Mouse (Mus musculus): Measurements from ENCODE around the gene Ctso. TPM values are rescaled to one million over a fixed set of nuclear protein-coding genes. Genes with fewer than 3 reads are reported as not detected.

The Ctso gene
- polyA plus RNA-seq, 1 experiment = 7.0 TPM

DNA sequence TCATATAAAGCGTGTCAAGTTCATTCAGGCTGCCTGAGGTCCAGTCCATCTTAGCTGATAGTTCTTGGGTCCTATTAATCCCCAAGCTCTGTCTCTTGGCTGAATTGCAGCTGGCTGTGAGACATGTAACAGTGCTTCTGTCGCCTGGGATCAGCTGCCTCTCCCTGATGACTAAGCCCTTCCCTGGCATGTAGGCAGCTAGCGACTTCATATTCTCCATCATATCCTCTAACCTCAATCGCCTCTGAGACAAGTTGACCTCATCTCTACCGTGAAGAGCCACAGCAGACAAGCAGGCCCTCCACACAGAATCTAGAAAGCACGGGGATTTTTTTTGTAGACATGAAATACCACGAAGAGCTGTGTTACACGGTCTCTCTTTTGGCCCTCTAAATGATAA lies 14.2 kb upstream of the Ctso start:
- H3K27ac ChIP-seq (ENCODE audit: control insufficient read depth, insufficient read depth, low read depth, low read length, poor library complexity) = no peak overlapping the region
- no peaks in the 10 kb centered on the region; the same call in 1 of the 2 replicates for H3K4me1 ChIP-seq (ENCODE audit: control insufficient read depth, insufficient read depth, low read length)
- no peak overlapping the region for H3K4me3 ChIP-seq (replicated peaks; ENCODE audit: control insufficient read depth, low read depth, low read length)
- WGBS = 77% methylated on average over 8 of the region's 8 CpGs
- no peak for TF ChIP-seq CTCF (IDR thresholded peaks at IDR 0.05; ENCODE audit: control insufficient read depth, insufficient read depth, low read length)
- TF ChIP-seq POLR2A (IDR thresholded peaks at IDR 0.05; ENCODE audit: borderline replicate concordance, control insufficient read depth, low read depth, low read length) = no peak

GRCm38 (mm10) chr3:81919681-81920080 lies 12.7 kb upstream of the Ctso start:
- H3K4me3 ChIP-seq (replicated peaks; ENCODE audit: control insufficient read depth, low read depth, low read length) = no peak overlapping the region
- no peak overlapping the region for H3K27ac ChIP-seq (ENCODE audit: control insufficient read depth, insufficient read depth, low read depth, low read length, poor library complexity)
- WGBS = 82% methylated on average over 3 of the region's 3 CpGs
- H3K4me1 ChIP-seq (ENCODE audit: control insufficient read depth, insufficient read depth, low read length) = no peaks in the 10 kb centered on the region; the same call in 1 of the 2 replicates
- TF ChIP-seq POLR2A (IDR thresholded peaks at IDR 0.05; ENCODE audit: borderline replicate concordance, control insufficient read depth, low read depth, low read length) (no peak), CTCF (IDR thresholded peaks at IDR 0.05; ENCODE audit: control insufficient read depth, insufficient read depth, low read length) (no peak)

- no peak for TF ChIP-seq POLR2A (IDR thresholded peaks at IDR 0.05; ENCODE audit: borderline replicate concordance, control insufficient read depth, low read depth, low read length)
- no peak for TF ChIP-seq CTCF (IDR thresholded peaks at IDR 0.05; ENCODE audit: control insufficient read depth, insufficient read depth, low read length)
- no peak overlapping the region for H3K27ac ChIP-seq (ENCODE audit: control insufficient read depth, insufficient read depth, low read depth, low read length, poor library complexity)
- WGBS = 22% methylated on average over 4 of the region's 4 CpGs
- H3K4me1 ChIP-seq (ENCODE audit: control insufficient read depth, insufficient read depth, low read length) = no peaks in the 10 kb centered on the region
- H3K4me3 ChIP-seq (replicated peaks; ENCODE audit: control insufficient read depth, low read depth, low read length) = no peak overlapping the region
These were observed 9.5 kb upstream of the Ctso start for GRCm38 (mm10) chr3:81922910-81923309.

DNA sequence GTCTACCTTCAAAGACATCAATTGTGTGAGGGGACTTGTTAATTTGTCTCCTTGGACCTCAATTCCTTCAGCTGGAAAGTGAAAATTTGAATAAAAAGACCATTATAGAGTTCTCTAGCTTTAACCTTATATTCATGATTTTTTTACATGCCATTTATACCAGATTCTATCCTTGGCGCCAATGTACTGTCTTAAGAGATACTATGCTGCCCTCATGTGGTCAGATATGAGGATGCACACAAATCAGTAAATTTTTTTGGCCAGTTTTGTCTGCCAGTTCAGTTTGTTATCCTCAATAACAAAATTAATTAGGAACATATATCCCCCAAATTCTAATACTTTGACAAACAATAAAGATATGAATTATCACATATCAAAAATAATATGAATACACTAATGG lies 7.5 kb upstream of the Ctso start:
- H3K27ac ChIP-seq (ENCODE audit: control insufficient read depth, insufficient read depth, low read depth, low read length, poor library complexity) = no peak overlapping the region
- no peak for TF ChIP-seq CTCF (IDR thresholded peaks at IDR 0.05; ENCODE audit: control insufficient read depth, insufficient read depth, low read length)
- TF ChIP-seq POLR2A (IDR thresholded peaks at IDR 0.05; ENCODE audit: borderline replicate concordance, control insufficient read depth, low read depth, low read length) = no peak
- peaks cover 1% of the 10 kb centered on the region for H3K4me1 ChIP-seq (ENCODE audit: control insufficient read depth, insufficient read depth, low read length)
- 0% methylated on average over 1 of the region's 1 CpGs for WGBS
- H3K4me3 ChIP-seq (replicated peaks; ENCODE audit: control insufficient read depth, low read depth, low read length) = no peak overlapping the region

DNA sequence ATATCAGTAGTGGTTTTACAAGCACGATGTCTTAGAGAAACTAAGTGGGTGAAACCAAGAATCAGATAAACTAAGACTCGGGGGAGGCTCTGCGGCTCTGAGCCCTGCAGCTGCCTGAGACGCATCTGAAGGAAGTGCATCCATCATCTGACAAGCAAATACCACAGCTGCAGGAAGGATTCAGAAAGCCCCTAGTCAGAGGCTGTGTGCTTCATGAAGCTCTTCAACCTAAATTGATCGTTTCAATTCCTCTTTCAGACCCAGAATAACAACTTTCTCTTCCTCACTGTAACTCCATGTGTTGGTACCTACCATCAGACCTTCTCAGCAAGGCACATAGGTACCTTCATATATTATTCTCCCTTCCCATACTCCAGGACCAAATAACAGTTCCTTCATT lies 6.5 kb upstream of the Ctso start:
- no peak overlapping the region for H3K27ac ChIP-seq (ENCODE audit: control insufficient read depth, insufficient read depth, low read depth, low read length, poor library complexity)
- no peak overlapping the region for H3K4me3 ChIP-seq (replicated peaks; ENCODE audit: control insufficient read depth, low read depth, low read length)

GRCm38 (mm10) chr3:81926764-81927325 lies 5.6 kb upstream of the Ctso start:
- Histone ChIP-seq H3K4me1 (ENCODE audit: control insufficient read depth, insufficient read depth, low read length) (peaks cover 1% of the 10 kb centered on the region), H3K4me3 (replicated peaks; ENCODE audit: control insufficient read depth, low read depth, low read length) (no peak overlapping the region), H3K27ac (ENCODE audit: control insufficient read depth, insufficient read depth, low read depth, low read length, poor library complexity) (peak overlapping the region; percentile 36; the same call in 1 of the 2 replicates)
- WGBS = 69% methylated on average over 9 of the region's 9 CpGs
- TF ChIP-seq CTCF (IDR thresholded peaks at IDR 0.05; ENCODE audit: control insufficient read depth, insufficient read depth, low read length) = no peak
- no peak for TF ChIP-seq POLR2A (IDR thresholded peaks at IDR 0.05; ENCODE audit: borderline replicate concordance, control insufficient read depth, low read depth, low read length)

More for the DNA sequence above, 6.5 kb upstream of the Ctso start:
- no peak for TF ChIP-seq POLR2A (IDR thresholded peaks at IDR 0.05; ENCODE audit: borderline replicate concordance, control insufficient read depth, low read depth, low read length)
- TF ChIP-seq CTCF (IDR thresholded peaks at IDR 0.05; ENCODE audit: control insufficient read depth, insufficient read depth, low read length) = no peak
- peaks cover 1% of the 10 kb centered on the region for H3K4me1 ChIP-seq (ENCODE audit: control insufficient read depth, insufficient read depth, low read length)
- WGBS = 4% methylated on average over 5 of the region's 5 CpGs

DNA sequence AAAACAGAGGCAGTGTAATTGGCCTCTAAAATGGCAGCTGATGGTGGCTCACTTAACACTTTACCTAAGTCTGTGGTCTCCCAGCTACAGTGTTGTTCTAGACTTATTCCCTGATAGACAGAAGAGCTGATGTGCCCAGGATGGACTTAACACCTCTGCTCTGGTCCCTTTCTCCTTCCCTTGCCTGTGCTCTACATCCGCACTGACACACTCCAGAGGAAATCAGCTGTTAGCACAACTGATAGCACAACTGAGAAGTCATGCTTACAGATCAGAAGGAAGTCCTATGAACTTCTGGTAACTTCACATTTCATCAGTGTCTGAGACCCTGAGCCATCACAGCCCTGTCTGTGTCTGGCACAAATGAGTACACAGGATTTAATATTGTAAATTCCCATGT lies 3.3 kb upstream of the Ctso start:
- no peak for TF ChIP-seq CTCF (IDR thresholded peaks at IDR 0.05; ENCODE audit: control insufficient read depth, insufficient read depth, low read length)
- TF ChIP-seq POLR2A (IDR thresholded peaks at IDR 0.05; ENCODE audit: borderline replicate concordance, control insufficient read depth, low read depth, low read length) = no peak
- Histone ChIP-seq H3K4me3 (replicated peaks; ENCODE audit: control insufficient read depth, low read depth, low read length) (no peak overlapping the region), H3K27ac (ENCODE audit: control insufficient read depth, insufficient read depth, low read depth, low read length, poor library complexity) (no peak overlapping the region), H3K4me1 (ENCODE audit: control insufficient read depth, insufficient read depth, low read length) (peaks cover 1% of the 10 kb centered on the region)
- 61% methylated on average over 1 of the region's 1 CpGs for WGBS

- WGBS = 27% methylated on average over 3 of the region's 3 CpGs
- no peak for TF ChIP-seq POLR2A (IDR thresholded peaks at IDR 0.05; ENCODE audit: borderline replicate concordance, control insufficient read depth, low read depth, low read length)
- no peak for TF ChIP-seq CTCF (IDR thresholded peaks at IDR 0.05; ENCODE audit: control insufficient read depth, insufficient read depth, low read length)
- Histone ChIP-seq H3K4me1 (ENCODE audit: control insufficient read depth, insufficient read depth, low read length) (peaks cover 1% of the 10 kb centered on the region), H3K27ac (ENCODE audit: control insufficient read depth, insufficient read depth, low read depth, low read length, poor library complexity) (no peak overlapping the region), H3K4me3 (replicated peaks; ENCODE audit: control insufficient read depth, low read depth, low read length) (no peak overlapping the region)
These were observed 706 bp upstream of the Ctso start for GRCm38 (mm10) chr3:81931695-81932094.

DNA sequence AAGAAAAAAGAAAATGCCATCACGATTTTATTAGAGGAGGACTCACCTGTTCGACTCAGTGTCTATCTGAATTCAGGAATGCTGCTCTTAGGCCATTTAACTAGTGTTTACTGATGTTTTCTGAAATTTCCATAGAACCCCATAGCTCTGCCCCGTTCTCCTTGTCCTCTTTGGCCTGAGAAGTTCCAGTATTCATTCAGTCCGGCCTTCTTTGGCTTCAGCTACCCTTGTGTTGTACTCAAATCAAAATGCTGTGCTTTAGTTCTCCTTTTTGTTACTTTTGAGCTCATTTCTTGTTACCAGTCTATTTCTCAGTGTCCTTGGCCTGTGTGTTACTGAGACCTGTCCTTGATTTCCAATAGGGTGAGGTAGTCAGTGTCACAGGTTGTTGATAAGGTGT lies 947 bp downstream of the Ctso start:
- Histone ChIP-seq H3K4me3 (replicated peaks; ENCODE audit: control insufficient read depth, low read depth, low read length) (no peak overlapping the region), H3K27ac (ENCODE audit: control insufficient read depth, insufficient read depth, low read depth, low read length, poor library complexity) (no peak overlapping the region), H3K4me1 (ENCODE audit: control insufficient read depth, insufficient read depth, low read length) (peaks cover 1% of the 10 kb centered on the region)
- TF ChIP-seq CTCF (IDR thresholded peaks at IDR 0.05; ENCODE audit: control insufficient read depth, insufficient read depth, low read length) (no peak), POLR2A (IDR thresholded peaks at IDR 0.05; ENCODE audit: borderline replicate concordance, control insufficient read depth, low read depth, low read length) (no peak)
- 62% methylated on average over 4 of the region's 4 CpGs for WGBS
